11 mouse cellular contexts compared by ENCODE assay signal in genomic region chr4:107829675-107830074, GRCm38 (mm10). TPM values are rescaled to one million over a fixed set of nuclear protein-coding genes. Genes with fewer than 3 reads are reported as not detected.
A peak's percentile ranks its signal among the peaks of the same experiment; 100 is the strongest.
DNase-seq lines count a peak whose midpoint lies in the region; ATAC-seq and TF ChIP-seq lines count a peak whose summit lies in the region.
"Had no signal": no experiment of that assay in that cellular context is flagged by ENCODE, and none has a peak within 500 bp of the region (broad histone marks: within the 10 kb centered on the region; RNA-seq: fewer than 3 reads in every experiment).

No protein-coding gene starts in this region.

- TF ChIP-seq CTCF in C2C12 (IDR thresholded peaks at IDR 0.05; ENCODE audit: control insufficient read depth, insufficient read depth, insufficient read length): no peak

- peaks cover 35% of the 10 kb centered on the region for H3K79me2 ChIP-seq in C2C12 (ENCODE audit: control insufficient read depth, insufficient read depth)

- H3K4me2 ChIP-seq in hindbrain, embryonic 11.5 days (replicated peaks; ENCODE audit: low read depth, low read length): no peak overlapping the region
- H3K4me2 ChIP-seq in midbrain, embryonic 15.5 days: no peak overlapping the region
- H3K4me2 ChIP-seq: embryonic facial prominence, embryonic 12.5 days; liver, embryonic 12.5 days had no signal

- peak overlapping the region; percentile 63 for H3K27ac ChIP-seq in hindbrain, embryonic 11.5 days (ENCODE audit: low read depth, low read length)
- H3K27ac ChIP-seq in midbrain, embryonic 15.5 days: peak overlapping the region; percentile 75
- H3K27ac ChIP-seq: embryonic facial prominence, embryonic 12.5 days; liver, embryonic 12.5 days had no signal

- peaks cover 5% of the 10 kb centered on the region for H3K79me3 ChIP-seq in C2C12 (ENCODE audit: low read depth)

- H3K9ac ChIP-seq in hindbrain, embryonic 11.5 days (ENCODE audit: low read depth, low read length): 0 out of 2 replicates have a peak overlapping the region, but pooled peaks have one; percentile 15
- H3K9ac ChIP-seq in midbrain, embryonic 15.5 days: no peak overlapping the region
- H3K9ac ChIP-seq: liver, embryonic 12.5 days had no signal

- 21% methylated on average over 2 of the region's 2 CpGs for WGBS in hindbrain, embryonic 11.5 days
- whole genome bisulfite sequencing in midbrain, embryonic 15.5 days: 21% methylated on average over 2 of the region's 2 CpGs

- peak; percentile 71 for DNase-seq in brain, adult 2 months (ENCODE audit: low read depth, low spot score)
- no peak for DNase-seq in hindbrain, embryonic 11.5 days (ENCODE audit: low spot score)
- no peak for DNase-seq in lung, adult 18-20 months
- DNase-seq in thymus, adult 18-20 months: no peak
- no peak for DNase-seq in urinary bladder, postnatal 10 days (ENCODE audit: low spot score)
- DNase-seq: right cerebral cortex, postnatal 4 days had no signal

- H3K4me3 ChIP-seq in C2C12 (ENCODE audit: insufficient read depth, poor library complexity, severe bottlenecking): no peak overlapping the region
- H3K4me3 ChIP-seq in hindbrain, embryonic 11.5 days (ENCODE audit: low read depth, low read length): no peak overlapping the region
- no peak overlapping the region for H3K4me3 ChIP-seq in midbrain, embryonic 15.5 days
- H3K4me3 ChIP-seq: embryonic facial prominence, embryonic 12.5 days; liver, embryonic 12.5 days had no signal

- peaks cover 4% of the 10 kb centered on the region for H3K36me3 ChIP-seq in C2C12 (ENCODE audit: control insufficient read depth, insufficient read depth)
- H3K36me3 ChIP-seq in hindbrain, embryonic 11.5 days (ENCODE audit: control insufficient read depth, insufficient read depth, low read length): no peaks in the 10 kb centered on the region
- no peaks in the 10 kb centered on the region for H3K36me3 ChIP-seq in midbrain, embryonic 15.5 days (replicated peaks)
- H3K36me3 ChIP-seq: embryonic facial prominence, embryonic 12.5 days had no signal

- no peak overlapping the region for H3ac ChIP-seq in C2C12 (ENCODE audit: control insufficient read depth, insufficient read length, low read depth)

- no peaks in the 10 kb centered on the region for H3K27me3 ChIP-seq in C2C12 (ENCODE audit: control insufficient read depth, insufficient read depth, insufficient read length)
- no peaks in the 10 kb centered on the region for H3K27me3 ChIP-seq in hindbrain, embryonic 11.5 days (ENCODE audit: control insufficient read depth, insufficient read depth, low read length)
- no peaks in the 10 kb centered on the region for H3K27me3 ChIP-seq in midbrain, embryonic 15.5 days (replicated peaks)
- H3K27me3 ChIP-seq: embryonic facial prominence, embryonic 12.5 days; liver, embryonic 12.5 days; megakaryocyte, embryonic 14.5 days had no signal

- no peaks in the 10 kb centered on the region for H3K9me3 ChIP-seq in hindbrain, embryonic 11.5 days (ENCODE audit: control insufficient read depth, low read length)
- no peaks in the 10 kb centered on the region for H3K9me3 ChIP-seq in midbrain, embryonic 15.5 days
- H3K9me3 ChIP-seq: embryonic facial prominence, embryonic 12.5 days; liver, embryonic 12.5 days; megakaryocyte, embryonic 14.5 days had no signal

- H3K4me1 ChIP-seq in hindbrain, embryonic 11.5 days (replicated peaks; ENCODE audit: control insufficient read depth, insufficient read depth, low read length): peaks cover 41% of the 10 kb centered on the region
- H3K4me1 ChIP-seq in midbrain, embryonic 15.5 days: peaks cover 96% of the 10 kb centered on the region

- no peak for ATAC-seq in hindbrain, embryonic 11.5 days (ENCODE audit: low FRiP score)
- no peak for ATAC-seq in midbrain, embryonic 15.5 days (replicated peaks)
- ATAC-seq: liver, embryonic 12.5 days had no signal

TF ChIP-seq in C2C12, 6 proteins besides CTCF, POLR2A, EP300 and RAD21:
- TF ChIP-seq MYOD1 (IDR thresholded peaks at IDR 0.05; ENCODE audit: control insufficient read depth, insufficient read length, low read depth): peak; percentile 56
- no peak for TF ChIP-seq CEBPB (IDR thresholded peaks at IDR 0.05; ENCODE audit: low read depth)

RNA-seq across cellular contexts. Expression of gene Lrp8, which starts 27.6 kb away (rescaled TPM):
- polyA plus RNA-seq in C2C12 (2012; fragmentation: generic; extraction: Trizol): 8.3 TPM
- 22.6 and 24.9 TPM in 2 replicates for polyA plus RNA-seq in hindbrain, embryonic 11.5 days (2014; fragmentation: Nextera tagmentation; extraction: Ambion mirVana)
- polyA plus RNA-seq in midbrain, embryonic 15.5 days (2015; fragmentation: Nextera tagmentation; extraction: Ambion mirVana): 70.6 and 71.3 TPM in 2 replicates

RNA-seq across cellular contexts. Expression of gene Magoh, which starts 49.9 kb away (rescaled TPM):
- polyA plus RNA-seq in C2C12 (2012; fragmentation: generic; extraction: Trizol): 166 TPM
- polyA plus RNA-seq in hindbrain, embryonic 11.5 days (2014; fragmentation: Nextera tagmentation; extraction: Ambion mirVana): 224 and 249 TPM in 2 replicates
- polyA plus RNA-seq in midbrain, embryonic 15.5 days (2015; fragmentation: Nextera tagmentation; extraction: Ambion mirVana): 95.6 and 103 TPM in 2 replicates

RNA-seq across cellular contexts. Expression of gene 0610037L13Rik, which starts 59.9 kb away (rescaled TPM):
- 78.7 TPM for polyA plus RNA-seq in C2C12 (2012; fragmentation: generic; extraction: Trizol)
- 118 and 135 TPM in 2 replicates for polyA plus RNA-seq in hindbrain, embryonic 11.5 days (2014; fragmentation: Nextera tagmentation; extraction: Ambion mirVana)
- 92.4 and 96.4 TPM in 2 replicates for polyA plus RNA-seq in midbrain, embryonic 15.5 days (2015; fragmentation: Nextera tagmentation; extraction: Ambion mirVana)
